Mouse (Mus musculus) heart, postnatal 0 days (tissue): ENCODE measurements around the gene Icmt. TPM values are rescaled to one million over a fixed set of nuclear protein-coding genes. Genes with fewer than 3 reads are reported as not detected.

Experiments used
- ATAC-seq: fragments of 200-750 bp; cut with Nextera tagmentation; 2 replicates; pipeline ENCODE4 v1.8.0; 2017; ENCODE audit warnings: low read depth, moderate number of reproducible peaks, moderate library complexity; ENCODE audit not compliant: insufficient read depth
- DNase-seq: peaks from one replicate; pipeline ENCODE4 v3.0.0-alpha.2; 2016; ENCODE audit warnings: low spot score
- H3K27ac ChIP-seq: fragments of 300-500 bp; sonication (generic); 2 replicates; pipeline ENCODE4 v1.5.1; 2014; ENCODE audit warnings: low read depth, mild to moderate bottlenecking
- H3K27me3 ChIP-seq: fragments of 300-500 bp; sonication (generic); 2 replicates; pipeline ENCODE4 v1.6.1; 2014; ENCODE audit warnings: low read length, mixed read lengths; ENCODE audit not compliant: control insufficient read depth, insufficient read depth
- H3K36me3 ChIP-seq: fragments of 300-500 bp; sonication (generic); replicated peaks from 2 replicates; pipeline ENCODE4 v1.6.1; 2014; ENCODE audit warnings: low read length, mixed read lengths; ENCODE audit not compliant: control insufficient read depth, insufficient read depth
- H3K4me1 ChIP-seq: fragments of 300-500 bp; sonication (generic); 2 replicates; pipeline ENCODE4 v1.6.1; 2014; ENCODE audit warnings: antibody characterized with exemption; ENCODE audit not compliant: control insufficient read depth, insufficient read depth
- H3K4me2 ChIP-seq: fragments of 300-500 bp; sonication (generic); 2 replicates; pipeline ENCODE4 v1.6.1; 2014; ENCODE audit warnings: low read depth, mild to moderate bottlenecking, low read length, moderate library complexity
- H3K4me3 ChIP-seq: fragments of 300-500 bp; sonication (generic); 2 replicates; pipeline ENCODE4 v1.5.1; 2014; ENCODE audit warnings: low read depth, low read length
- H3K9ac ChIP-seq: fragments of 300-500 bp; sonication (generic); replicated peaks from 2 replicates; pipeline ENCODE4 v1.6.1; 2014; ENCODE audit warnings: low read depth, low read length, mixed read lengths
- H3K9me3 ChIP-seq: fragments of 300-500 bp; sonication (generic); replicated peaks from 2 replicates; pipeline ENCODE4 v1.6.1; 2016; ENCODE audit warnings: low read length; ENCODE audit not compliant: control insufficient read depth
- CTCF ChIP-seq: IDR thresholded peaks from 2 replicates; pipeline ENCODE4 v1.5.1; 2016; ENCODE audit warnings: antibody characterized with exemption, control low read depth, low read depth
- EP300 ChIP-seq: IDR thresholded peaks from 2 replicates; pipeline ENCODE4 v1.6.1; 2016; ENCODE audit warnings: antibody characterized with exemption, low read depth
- WGBS: fragments of 180-500 bp; shearing (Covaris S2); extraction: QIAGEN DNeasy Blood & Tissue Kit; methylation state at CpG from one replicate; pipeline ENCODE4 v1.1.7; 2014; 5-methylcytosine and 5-hydroxymethylcytosine counted together
- polyA plus RNA-seq: library from polyadenylated mRNA; unstranded; fragments of >200 nt; fragmentation: Nextera tagmentation; extraction: Ambion mirVana; gene quantifications from 2 replicates; pipeline ENCODE4 v1.2.1, GENCODE M21; 2015
- total RNA-seq: library from RNA; depleted of rRNA; stranded (reverse); fragments of >200 nt; gene quantifications from 2 replicates; pipeline ENCODE4 v1.2.3, GENCODE M21; 2014; ENCODE audit warnings: low replicate concordance; rRNA removed

Icmt gene
- total RNA-seq (26.1 and 38.0 TPM in 2 replicates), polyA plus RNA-seq (12.7 and 15.0 TPM in 2 replicates)

- TF ChIP-seq EP300 (peak; percentile 77; the same call in 1 of the 2 replicates), CTCF (no peak)
- H3K4me1 ChIP-seq: peaks cover 10% of the 10 kb centered on the region; the same call in 1 of the 2 replicates
- peaks cover 13% of the 10 kb centered on the region for H3K27me3 ChIP-seq
- peak within 1 kb of the TSS; percentile 72 for H3K27ac ChIP-seq
- ATAC-seq (peak; percentile 96), DNase-seq (peak; percentile 97)
- H3K9ac ChIP-seq: peak within 1 kb of the TSS; percentile 93
- H3K9me3 ChIP-seq: no peaks in the 10 kb centered on the region
- peak within 1 kb of the TSS; percentile 88 for H3K4me3 ChIP-seq
- peaks cover 21% of the 10 kb centered on the region; the same call in 1 of the 2 replicates for H3K36me3 ChIP-seq
- under 1% methylated on average over 107 of the region's 119 CpGs for WGBS
- H3K4me2 ChIP-seq: peak within 1 kb of the TSS; percentile 87
Observed at GRCm38 (mm10) chr4:152296874-152297861, at the start of gene Icmt. TSS of gene Icmt (plus strand) at chr4:152297227.

- no peak for TF ChIP-seq CTCF
- TF ChIP-seq EP300: no peak
- ATAC-seq (no peak), DNase-seq (no peak)
- H3K4me1 ChIP-seq: peaks cover 42% of the 10 kb centered on the region
- no peak overlapping the region for H3K9ac ChIP-seq
- no peaks in the 10 kb centered on the region for H3K27me3 ChIP-seq
- WGBS: 88% methylated on average over 6 of the region's 6 CpGs
- no peak overlapping the region for H3K27ac ChIP-seq
- no peak overlapping the region for H3K4me2 ChIP-seq
- no peaks in the 10 kb centered on the region for H3K9me3 ChIP-seq
- H3K4me3 ChIP-seq: no peak overlapping the region
- H3K36me3 ChIP-seq: 0 out of 2 replicates have a peak, but pooled peaks cover 7% of the 10 kb centered on the region
Observed at GRCm38 (mm10) chr4:152250615-152251014, 46.4 kb upstream of the Icmt start.

- no peak for TF ChIP-seq CTCF
- TF ChIP-seq EP300: no peak
- WGBS: 50% methylated on average over 9 of the region's 9 CpGs
- Histone ChIP-seq H3K9ac (no peak overlapping the region), H3K4me2 (no peak overlapping the region), H3K36me3 (0 out of 2 replicates have a peak, but pooled peaks cover 7% of the 10 kb centered on the region), H3K4me3 (no peak overlapping the region), H3K27ac (0 out of 2 replicates have a peak overlapping the region, but pooled peaks have one; percentile 36), H3K4me1 (peaks cover 49% of the 10 kb centered on the region), H3K9me3 (no peaks in the 10 kb centered on the region), H3K27me3 (no peaks in the 10 kb centered on the region)
- DNase-seq (no peak), ATAC-seq (no peak)
Observed at GRCm38 (mm10) chr4:152253183-152253759, 43.8 kb upstream of the Icmt start.

- H3K27ac ChIP-seq: peak overlapping the region; percentile 61
- H3K4me3 ChIP-seq: no peak overlapping the region
- H3K27me3 ChIP-seq: no peaks in the 10 kb centered on the region
- H3K9me3 ChIP-seq: no peaks in the 10 kb centered on the region
- H3K36me3 ChIP-seq: peaks cover 13% of the 10 kb centered on the region; the same call in 1 of the 2 replicates
- 16% methylated on average over 6 of the region's 6 CpGs for WGBS
- DNase-seq (peak; percentile 78), ATAC-seq (peak; percentile 67)
- H3K4me1 ChIP-seq: peaks cover 62% of the 10 kb centered on the region
- H3K9ac ChIP-seq: no peak overlapping the region
- no peak overlapping the region for H3K4me2 ChIP-seq
- TF ChIP-seq EP300 (no peak), CTCF (peak; percentile 27; the same call in 1 of the 2 replicates)
Observed at GRCm38 (mm10) chr4:152257070-152257469, 40.0 kb upstream of the Icmt start.

GRCm38 (mm10) chr4:152260451-152260850, 36.6 kb upstream of the Icmt start:
- Histone ChIP-seq H3K9ac (no peak overlapping the region), H3K27ac (no peak overlapping the region), H3K4me3 (no peak overlapping the region), H3K27me3 (no peaks in the 10 kb centered on the region), H3K36me3 (peaks cover 6% of the 10 kb centered on the region; the same call in 1 of the 2 replicates), H3K4me2 (no peak overlapping the region), H3K4me1 (peaks cover 60% of the 10 kb centered on the region), H3K9me3 (no peaks in the 10 kb centered on the region)
- TF ChIP-seq EP300 (no peak), CTCF (no peak)
- no peak for ATAC-seq
- WGBS: 87% methylated on average over 8 of the region's 8 CpGs
- DNase-seq: no peak
